Mouse (Mus musculus) G1E (cell line): Measurements from ENCODE around the gene Xrcc2.

ENCODE experiments used
- CTCF ChIP-seq: IDR thresholded peaks from 2 replicates; pipeline ENCODE4 v1.5.1; 2012; ENCODE audit warnings: low read depth, low read length, inconsistent platforms, mixed read lengths
- GATA1 ChIP-seq: IDR thresholded peaks from 2 replicates; pipeline ENCODE4 v1.6.1; 2012; ENCODE audit warnings: borderline replicate concordance, low read length, inconsistent platforms, mixed read lengths
- GATA2 ChIP-seq: IDR thresholded peaks from 2 replicates; pipeline ENCODE4 v1.6.1; 2012; ENCODE audit warnings: low read depth, low read length, inconsistent platforms, borderline replicate concordance
- POLR2AphosphoS5 ChIP-seq: IDR thresholded peaks from 2 replicates; pipeline ENCODE4 v1.6.1; 2012; ENCODE audit warnings: low read depth, low read length, inconsistent platforms; ENCODE audit not compliant: insufficient replicate concordance
- TAL1 ChIP-seq: conservative IDR thresholded peaks from 2 replicates; pipeline ENCODE4 v1.6.1; 2012; ENCODE audit warnings: low read depth, low read length, inconsistent platforms, mixed read lengths

- TF ChIP-seq CTCF, result no peak
- no peak for TF ChIP-seq TAL1
- no peak for TF ChIP-seq GATA1
- no peak for TF ChIP-seq POLR2AphosphoS5
- TF ChIP-seq GATA2, result no peak
Observed at GRCm38 (mm10) chr5:25747904-25748303, 42.3 kb upstream of the Xrcc2 start.
